Mouse (Mus musculus): ENCODE results near the gene Gm10300. TPM values are rescaled to one million over a fixed set of nuclear protein-coding genes. Genes with fewer than 3 reads are reported as not detected.

Gm10300 gene
- polyA plus RNA-seq, 1 experiment from 2014 or later, result not detected

DNA sequence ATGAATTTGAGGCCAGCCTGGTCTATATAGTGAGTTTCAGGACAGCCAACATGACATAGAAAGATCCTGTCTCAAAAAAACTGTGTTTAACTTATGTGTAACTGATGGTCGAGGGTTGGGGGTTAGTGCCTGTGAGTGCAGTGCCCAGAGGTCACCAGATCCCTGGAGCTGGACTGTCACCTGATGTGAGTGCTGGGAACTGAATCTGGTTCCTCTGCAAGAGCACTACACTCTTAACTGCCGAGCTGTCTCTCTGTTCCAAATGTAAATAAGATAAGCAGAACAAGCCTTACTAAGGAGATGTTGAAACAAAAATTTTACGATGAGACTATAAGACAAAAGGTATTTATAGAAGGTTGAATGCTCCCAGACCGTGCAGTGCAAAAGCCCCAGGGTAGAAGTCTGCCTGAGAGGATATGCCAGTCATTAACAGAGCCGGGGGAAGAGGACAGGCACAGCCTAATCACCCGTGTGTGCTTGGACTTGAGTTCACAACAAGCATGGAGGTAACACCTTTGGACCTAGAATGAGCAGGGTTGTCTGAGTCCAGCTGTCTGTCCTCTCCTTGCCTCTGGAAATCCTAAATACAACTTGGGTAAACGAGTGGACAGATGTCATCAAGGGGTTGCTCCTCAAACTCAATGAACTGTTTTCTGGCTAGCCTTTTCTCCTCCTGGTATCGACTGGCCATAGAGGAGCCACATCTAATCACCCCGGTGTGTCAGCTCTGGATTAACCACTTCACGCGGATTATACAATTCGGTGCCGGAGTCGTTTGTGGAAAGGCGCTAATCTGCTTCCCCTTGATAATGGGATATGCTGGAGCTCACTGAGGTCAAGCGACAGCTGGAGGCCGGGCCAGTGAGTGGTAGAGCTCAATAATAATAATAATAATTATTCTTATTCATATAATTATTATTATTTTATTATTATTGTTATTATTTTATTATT is 11.3 kb upstream of the Gm10300 start:
- Histone ChIP-seq H3K36me3 (ENCODE audit: control insufficient read depth, insufficient read depth, low read length) (no peaks in the 10 kb centered on the region), H3K4me1 (replicated peaks; ENCODE audit: control insufficient read depth, insufficient read depth, low read length) (0 out of 2 replicates have a peak, but pooled peaks cover 8% of the 10 kb centered on the region), H3K4me2 (ENCODE audit: low read length) (no peak overlapping the region), H3K27ac (ENCODE audit: low read depth) (no peak overlapping the region), H3K9ac (ENCODE audit: low read length) (no peak overlapping the region), H3K4me3 (ENCODE audit: low read depth, low read length) (no peak overlapping the region), H3K27me3 (replicated peaks; ENCODE audit: control insufficient read depth, insufficient read depth, low read length) (no peaks in the 10 kb centered on the region), H3K9me3 (ENCODE audit: control insufficient read depth, low read length) (no peaks in the 10 kb centered on the region)
- DNase-seq (ENCODE audit: low spot score) (no peak), ATAC-seq (replicated peaks; ENCODE audit: low FRiP score, low TSS enrichment, low read depth) (no peak)
- WGBS, result 58% methylated on average over 17 of the region's 17 CpGs

DNA sequence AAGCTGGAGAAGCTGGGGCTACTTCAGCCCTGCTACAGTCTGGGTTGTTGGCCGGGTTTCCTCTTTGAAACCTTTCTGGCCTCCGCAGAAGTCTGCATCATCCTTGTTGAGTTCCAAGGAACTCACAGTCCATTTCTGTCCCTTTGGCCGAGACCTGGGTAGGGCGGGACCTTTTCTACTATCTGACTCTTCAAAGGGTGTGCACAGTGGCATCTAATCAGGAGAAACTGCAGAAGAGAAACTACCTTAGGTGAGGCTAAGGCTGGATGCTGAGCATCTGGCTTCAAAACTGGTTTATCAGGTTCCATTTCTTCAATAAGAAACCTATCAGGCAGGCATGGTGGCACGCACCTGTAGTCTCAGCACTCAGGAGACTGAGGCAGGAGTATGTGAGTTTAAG is 9.9 kb upstream of the Gm10300 start:
- no peak for DNase-seq (ENCODE audit: low spot score)
- Histone ChIP-seq H3K27me3 (replicated peaks; ENCODE audit: control insufficient read depth, insufficient read depth, low read length) (no peaks in the 10 kb centered on the region), H3K27ac (ENCODE audit: low read depth) (0 out of 2 replicates have a peak overlapping the region, but pooled peaks have one; percentile 22), H3K4me2 (ENCODE audit: low read length) (no peak overlapping the region), H3K9ac (ENCODE audit: low read length) (no peak overlapping the region), H3K4me3 (ENCODE audit: low read depth, low read length) (no peak overlapping the region), H3K4me1 (replicated peaks; ENCODE audit: control insufficient read depth, insufficient read depth, low read length) (0 out of 2 replicates have a peak, but pooled peaks cover 8% of the 10 kb centered on the region), H3K9me3 (ENCODE audit: control insufficient read depth, low read length) (no peaks in the 10 kb centered on the region), H3K36me3 (ENCODE audit: control insufficient read depth, insufficient read depth, low read length) (no peaks in the 10 kb centered on the region)
- ATAC-seq (replicated peaks; ENCODE audit: low FRiP score, low TSS enrichment, low read depth), result no peak; the same call in 1 of the 2 replicates
- WGBS, result 74% methylated on average over 5 of the region's 5 CpGs

DNA sequence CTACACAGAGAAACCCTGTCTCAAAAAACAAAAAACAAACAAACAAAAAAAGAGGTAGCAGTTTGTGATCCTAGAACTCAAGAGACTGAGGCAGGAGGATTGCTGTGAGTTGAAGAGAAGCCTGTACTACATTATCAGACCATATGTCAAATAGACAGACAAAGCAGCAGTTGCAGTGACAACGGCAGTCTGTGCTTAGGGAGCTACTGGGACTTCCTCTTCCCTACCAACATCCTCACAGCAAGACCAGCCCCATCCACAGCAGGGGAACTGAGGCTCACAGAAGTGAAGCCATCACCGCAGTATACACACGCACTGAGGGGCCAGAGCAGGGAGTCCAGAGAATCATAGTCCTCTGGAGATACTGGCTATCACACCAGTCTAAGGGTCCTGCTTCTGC is 8.9 kb upstream of the Gm10300 start:
- Histone ChIP-seq H3K4me3 (ENCODE audit: low read depth, low read length) (no peak overlapping the region), H3K9ac (ENCODE audit: low read length) (no peak overlapping the region), H3K4me2 (ENCODE audit: low read length) (no peak overlapping the region), H3K27me3 (replicated peaks; ENCODE audit: control insufficient read depth, insufficient read depth, low read length) (no peaks in the 10 kb centered on the region), H3K9me3 (ENCODE audit: control insufficient read depth, low read length) (no peaks in the 10 kb centered on the region), H3K27ac (ENCODE audit: low read depth) (no peak overlapping the region), H3K36me3 (ENCODE audit: control insufficient read depth, insufficient read depth, low read length) (no peaks in the 10 kb centered on the region), H3K4me1 (replicated peaks; ENCODE audit: control insufficient read depth, insufficient read depth, low read length) (0 out of 2 replicates have a peak, but pooled peaks cover 8% of the 10 kb centered on the region)
- ATAC-seq (replicated peaks; ENCODE audit: low FRiP score, low TSS enrichment, low read depth) (no peak), DNase-seq (ENCODE audit: low spot score) (no peak)
- 80% methylated on average over 3 of the region's 3 CpGs for WGBS

DNA sequence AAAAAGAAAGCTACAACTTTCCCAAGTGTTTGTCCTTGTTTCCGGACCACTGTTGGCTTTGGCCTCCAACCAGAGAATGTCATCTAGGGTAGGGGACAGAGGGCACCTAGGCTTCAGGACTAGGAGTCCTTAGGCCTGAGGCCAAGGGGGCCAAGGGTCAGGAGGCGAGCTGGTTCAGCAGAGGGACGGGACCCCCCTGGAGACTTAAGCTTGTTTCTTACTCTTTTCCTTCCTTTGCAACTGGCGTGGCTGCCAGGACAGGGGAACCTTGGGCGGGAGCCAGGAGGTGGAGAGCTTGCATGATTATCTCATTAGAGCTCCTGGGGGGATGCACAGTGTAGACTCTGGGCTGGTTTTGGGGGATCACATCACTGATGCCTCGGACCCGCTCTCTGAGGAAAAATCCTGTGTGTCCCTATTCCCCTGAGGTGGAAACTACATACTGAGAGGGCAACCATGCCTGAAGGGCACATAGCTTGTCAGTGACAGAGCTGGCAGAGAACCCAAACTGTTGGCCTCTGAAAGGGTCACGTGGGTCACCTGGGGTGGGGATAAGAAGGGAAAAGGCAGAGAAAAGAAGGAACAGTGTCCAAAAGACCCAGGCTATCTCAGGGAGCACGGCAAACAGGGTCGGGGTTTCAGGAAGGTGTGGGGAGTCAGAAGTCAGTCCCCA is 8.3 kb upstream of the Gm10300 start:
- no peaks in the 10 kb centered on the region for H3K36me3 ChIP-seq (ENCODE audit: control insufficient read depth, insufficient read depth, low read length)
- WGBS, result 69% methylated on average over 10 of the region's 10 CpGs
- no peak overlapping the region for H3K27ac ChIP-seq (ENCODE audit: low read depth)
- H3K9me3 ChIP-seq (ENCODE audit: control insufficient read depth, low read length), result no peaks in the 10 kb centered on the region
- no peaks in the 10 kb centered on the region for H3K27me3 ChIP-seq (replicated peaks; ENCODE audit: control insufficient read depth, insufficient read depth, low read length)
- no peak overlapping the region for H3K9ac ChIP-seq (ENCODE audit: low read length)
- H3K4me3 ChIP-seq (ENCODE audit: low read depth, low read length), result no peak overlapping the region
- H3K4me1 ChIP-seq (replicated peaks; ENCODE audit: control insufficient read depth, insufficient read depth, low read length), result 0 out of 2 replicates have a peak, but pooled peaks cover 8% of the 10 kb centered on the region
- ATAC-seq (replicated peaks; ENCODE audit: low FRiP score, low TSS enrichment, low read depth) (no peak), DNase-seq (ENCODE audit: low spot score) (no peak)
- no peak overlapping the region for H3K4me2 ChIP-seq (ENCODE audit: low read length)

DNA sequence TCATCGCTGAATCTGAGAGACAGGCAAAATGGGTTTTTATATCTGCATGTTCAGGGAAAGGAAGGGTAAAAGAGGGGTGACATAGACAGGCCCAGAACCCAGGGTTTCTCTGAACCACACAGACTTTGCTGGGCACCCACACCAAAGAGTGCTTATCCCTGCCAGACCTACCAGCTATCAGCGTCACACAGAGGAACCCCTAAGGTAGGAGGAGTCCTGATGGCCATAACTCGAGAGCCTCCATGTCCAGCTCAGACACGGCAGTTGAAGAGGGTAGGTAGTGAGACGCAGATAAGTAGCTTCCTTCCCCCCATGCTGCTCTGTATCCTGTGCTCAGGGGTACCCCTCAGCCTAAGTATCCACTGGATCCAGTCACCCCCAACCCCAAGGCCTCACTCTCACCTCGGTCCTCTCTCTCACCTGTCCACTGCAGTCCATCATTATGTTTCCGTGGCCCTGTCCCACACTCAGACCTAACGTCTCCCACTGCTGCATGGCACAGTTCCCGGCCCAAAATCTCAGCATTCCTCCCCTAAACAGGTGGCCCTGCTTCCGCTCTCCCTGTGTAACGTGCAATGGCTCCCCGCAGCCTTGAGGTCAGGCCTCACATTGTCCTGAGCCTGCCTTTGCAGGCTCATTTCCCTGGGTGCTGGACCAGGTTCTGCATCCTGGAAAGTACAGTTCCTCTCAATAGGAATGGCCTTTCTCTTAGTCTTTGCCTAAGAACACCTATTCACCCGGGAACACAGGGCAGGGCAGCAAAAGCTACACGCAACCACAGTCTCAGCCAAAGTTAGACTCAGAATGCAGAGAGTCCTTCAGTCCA is 7.2 kb upstream of the Gm10300 start:
- no peak overlapping the region for H3K27ac ChIP-seq (ENCODE audit: low read depth)
- 0 out of 2 replicates have a peak, but pooled peaks cover 7% of the 10 kb centered on the region for H3K4me1 ChIP-seq (replicated peaks; ENCODE audit: control insufficient read depth, insufficient read depth, low read length)
- no peaks in the 10 kb centered on the region for H3K27me3 ChIP-seq (replicated peaks; ENCODE audit: control insufficient read depth, insufficient read depth, low read length)
- no peak overlapping the region for H3K4me3 ChIP-seq (ENCODE audit: low read depth, low read length)
- H3K9ac ChIP-seq (ENCODE audit: low read length), result no peak overlapping the region
- DNase-seq (ENCODE audit: low spot score) (no peak), ATAC-seq (replicated peaks; ENCODE audit: low FRiP score, low TSS enrichment, low read depth) (no peak)
- H3K4me2 ChIP-seq (ENCODE audit: low read length), result no peak overlapping the region
- H3K9me3 ChIP-seq (ENCODE audit: control insufficient read depth, low read length), result no peaks in the 10 kb centered on the region
- no peaks in the 10 kb centered on the region for H3K36me3 ChIP-seq (ENCODE audit: control insufficient read depth, insufficient read depth, low read length)
- WGBS, result 78% methylated on average over 14 of the region's 14 CpGs

DNA sequence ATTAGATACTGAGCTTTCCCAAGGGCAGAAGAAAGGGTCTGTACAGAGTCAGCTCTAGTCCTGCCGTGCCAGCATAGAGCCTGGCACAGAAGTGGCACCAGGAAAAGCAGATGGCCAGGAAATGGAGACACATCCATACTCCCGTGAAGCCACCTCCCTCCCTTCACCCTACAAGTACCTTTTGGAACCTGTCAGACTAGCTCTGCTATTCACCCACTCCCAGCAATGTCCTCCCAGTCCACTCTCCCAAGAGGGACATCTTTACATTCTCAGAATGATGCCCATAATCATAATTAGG is 6.6 kb upstream of the Gm10300 start:
- WGBS, result 48% methylated on average over 2 of the region's 2 CpGs
- Histone ChIP-seq H3K36me3 (ENCODE audit: control insufficient read depth, insufficient read depth, low read length) (no peaks in the 10 kb centered on the region), H3K27ac (ENCODE audit: low read depth) (no peak overlapping the region), H3K9me3 (ENCODE audit: control insufficient read depth, low read length) (no peaks in the 10 kb centered on the region), H3K4me2 (ENCODE audit: low read length) (no peak overlapping the region), H3K4me1 (replicated peaks; ENCODE audit: control insufficient read depth, insufficient read depth, low read length) (0 out of 2 replicates have a peak, but pooled peaks cover 6% of the 10 kb centered on the region), H3K27me3 (replicated peaks; ENCODE audit: control insufficient read depth, insufficient read depth, low read length) (no peaks in the 10 kb centered on the region), H3K9ac (ENCODE audit: low read length) (no peak overlapping the region), H3K4me3 (ENCODE audit: low read depth, low read length) (no peak overlapping the region)
- DNase-seq (ENCODE audit: low spot score) (no peak), ATAC-seq (replicated peaks; ENCODE audit: low FRiP score, low TSS enrichment, low read depth) (no peak)

DNA sequence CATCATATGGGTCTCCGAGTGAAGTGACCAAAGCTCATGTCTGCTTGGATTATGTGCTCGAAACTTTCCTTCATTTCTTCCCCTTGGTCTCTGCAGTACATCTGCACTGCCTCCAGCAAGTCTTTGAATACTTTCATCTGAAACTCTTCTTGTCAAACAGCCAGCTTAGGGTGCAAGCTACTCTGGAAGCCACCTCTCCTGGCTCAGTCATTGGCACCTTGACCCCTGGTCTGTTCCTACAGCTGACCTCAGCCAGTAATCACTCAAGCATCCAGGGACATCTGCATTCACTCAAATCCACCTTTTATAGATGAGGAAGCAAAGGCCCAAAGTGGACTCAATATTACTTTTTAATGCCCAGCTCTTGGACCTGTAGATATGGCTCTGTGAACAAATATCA is 2.8 kb upstream of the Gm10300 start:
- H3K4me3 ChIP-seq (ENCODE audit: low read depth, low read length), result no peak overlapping the region
- WGBS, result 86% methylated on average over 2 of the region's 2 CpGs
- no peak overlapping the region for H3K27ac ChIP-seq (ENCODE audit: low read depth)
- no peak for ATAC-seq (replicated peaks; ENCODE audit: low FRiP score, low TSS enrichment, low read depth)
- no peaks in the 10 kb centered on the region for H3K9me3 ChIP-seq (ENCODE audit: control insufficient read depth, low read length)
- no peak for DNase-seq (ENCODE audit: low spot score)
- no peaks in the 10 kb centered on the region for H3K27me3 ChIP-seq (replicated peaks; ENCODE audit: control insufficient read depth, insufficient read depth, low read length)
- H3K4me1 ChIP-seq (replicated peaks; ENCODE audit: control insufficient read depth, insufficient read depth, low read length), result 0 out of 2 replicates have a peak, but pooled peaks cover 10% of the 10 kb centered on the region
- no peaks in the 10 kb centered on the region for H3K36me3 ChIP-seq (ENCODE audit: control insufficient read depth, insufficient read depth, low read length)
- H3K4me2 ChIP-seq (ENCODE audit: low read length), result no peak overlapping the region
- H3K9ac ChIP-seq (ENCODE audit: low read length), result no peak overlapping the region

DNA sequence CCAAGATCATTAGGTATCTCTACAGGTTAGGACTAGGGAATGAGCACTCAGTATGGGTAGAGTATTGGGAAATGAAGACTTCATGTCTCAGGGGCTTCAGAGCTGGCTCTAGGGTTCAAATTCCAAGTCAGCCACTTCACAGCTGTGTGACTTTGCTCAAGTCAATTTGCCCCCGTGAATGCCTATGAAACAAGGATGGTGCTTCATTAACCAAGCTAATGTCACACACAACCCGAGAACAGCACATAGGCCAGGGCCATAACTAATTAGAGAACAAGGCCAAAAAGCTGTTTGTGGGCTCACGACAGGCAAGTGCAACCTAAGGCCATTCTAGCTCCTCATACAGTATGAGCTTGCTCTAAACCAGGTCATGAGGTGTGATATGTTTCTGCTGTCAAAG is 2.3 kb upstream of the Gm10300 start:
- no peaks in the 10 kb centered on the region for H3K9me3 ChIP-seq (ENCODE audit: control insufficient read depth, low read length)
- no peak overlapping the region for H3K9ac ChIP-seq (ENCODE audit: low read length)
- H3K4me1 ChIP-seq (replicated peaks; ENCODE audit: control insufficient read depth, insufficient read depth, low read length), result peaks cover 11% of the 10 kb centered on the region; the same call in 1 of the 2 replicates
- ATAC-seq (replicated peaks; ENCODE audit: low FRiP score, low TSS enrichment, low read depth) (no peak), DNase-seq (ENCODE audit: low spot score) (no peak)
- no peak overlapping the region for H3K4me3 ChIP-seq (ENCODE audit: low read depth, low read length)
- H3K27ac ChIP-seq (ENCODE audit: low read depth), result no peak overlapping the region
- H3K27me3 ChIP-seq (replicated peaks; ENCODE audit: control insufficient read depth, insufficient read depth, low read length), result no peaks in the 10 kb centered on the region
- WGBS, result 77% methylated on average over 3 of the region's 3 CpGs
- no peak overlapping the region for H3K4me2 ChIP-seq (ENCODE audit: low read length)
- H3K36me3 ChIP-seq (ENCODE audit: control insufficient read depth, insufficient read depth, low read length), result no peaks in the 10 kb centered on the region

Data from intestine, embryonic 14.5 days (tissue).